Mouse (Mus musculus) cerebellum, adult 2 months (tissue): ENCODE results near the gene Scml4.

Experiments
- CTCF ChIP-seq: fragments of 200-500 bp; IDR thresholded peaks from 2 replicates; pipeline ENCODE4 v1.5.1; 2011; ENCODE audit warnings: low read depth, mild to moderate bottlenecking, control low read depth, low read length, moderate library complexity, borderline replicate concordance; ENCODE audit not compliant: insufficient read depth
- POLR2A ChIP-seq: fragments of 200-500 bp; IDR thresholded peaks from 2 replicates; pipeline ENCODE4 v1.6.1; 2011; ENCODE audit warnings: low read length, control low read depth, borderline replicate concordance; ENCODE audit not compliant: insufficient read depth

- no peak for TF ChIP-seq CTCF
- TF ChIP-seq POLR2A = no peak
Observed at GRCm38 (mm10) chr10:42940193-42941050, 80.3 kb downstream of the Scml4 start.
